Mouse (Mus musculus) neural tube, embryonic 10.5 days (tissue): Measurements from ENCODE around the gene Olfr1118.
"Not testable (repeated sequence)": the region's sequence is repeated elsewhere in the genome, so short reads cannot be mapped to it uniquely, and the experiment has no call there.

Experiments used
- DNase-seq: peaks from one replicate; pipeline ENCODE4 v3.0.0-alpha.2; 2017; ENCODE audit warnings: low spot score; ENCODE audit errors: extremely low spot score

The Olfr1118 gene

GRCm38 (mm10) chr2:87307281-87307680, at the start of gene Olfr1118:
Gene Olfr1118 (plus strand): TSS chr2:87307581.
- no peak for DNase-seq

GRCm38 (mm10) chr2:87267234-87267633, 40.1 kb upstream of the Olfr1118 start, which contains the start of gene Olfr1116:
Gene Olfr1116 (plus strand): TSS chr2:87267534.
- no peak for DNase-seq

GRCm38 (mm10) chr2:87293977-87294376, 13.4 kb upstream of the Olfr1118 start:
- DNase-seq = not testable (repeated sequence)

GRCm38 (mm10) chr2:87354515-87354914, 47.1 kb downstream of the Olfr1118 start, which contains the start of gene Olfr1120:
Gene Olfr1120 (plus strand): TSS chr2:87354815.
- no peak for DNase-seq

- not testable (repeated sequence) for DNase-seq
Observed at GRCm38 (mm10) chr2:87360121-87360520, 52.7 kb downstream of the Olfr1118 start.
